Mouse (Mus musculus): ENCODE data around the gene Reg2. TPM values are rescaled to one million over a fixed set of nuclear protein-coding genes. Genes with fewer than 3 reads are reported as not detected.
"Not testable (repeated sequence)": the region's sequence is repeated elsewhere in the genome, so short reads cannot be mapped to it uniquely, and the experiment has no call there.

Gene Reg2
- polyA plus RNA-seq, 2 experiments: not detected

DNA sequence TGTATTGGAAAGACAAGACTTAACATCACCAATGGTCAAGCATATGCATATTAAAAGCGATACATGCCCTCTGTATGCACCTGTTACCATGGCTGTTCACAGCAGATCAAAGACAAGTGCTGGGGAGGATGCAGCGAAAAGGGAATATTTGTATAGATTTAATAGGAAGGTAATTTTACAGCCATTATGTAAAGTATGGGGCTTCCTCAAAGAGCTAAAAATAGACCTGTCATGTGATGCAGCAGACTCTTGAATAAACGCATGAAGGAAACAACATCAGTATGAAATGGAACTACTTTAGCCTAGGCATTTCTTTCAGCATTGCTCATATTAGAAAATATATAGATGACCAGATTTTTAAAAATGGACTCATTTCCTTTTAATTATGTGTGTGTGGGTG, 9.8 kb upstream of the Reg2 start:
- no peaks in the 10 kb centered on the region for H3K27me3 ChIP-seq (ENCODE audit: control insufficient read depth, insufficient read depth, low read length)
- H3K36me3 ChIP-seq (ENCODE audit: control insufficient read depth, insufficient read depth, low read length): no peaks in the 10 kb centered on the region
- 91% methylated on average over 3 of the region's 3 CpGs for WGBS
- no peak overlapping the region for H3K9ac ChIP-seq (ENCODE audit: low read depth, low read length, severe bottlenecking)
- H3K4me1 ChIP-seq (ENCODE audit: control insufficient read depth, insufficient read depth, low read length): no peaks in the 10 kb centered on the region
- ATAC-seq (ENCODE audit: low FRiP score, low read depth) (no peak), DNase-seq (ENCODE audit: low spot score) (no peak)
- H3K27ac ChIP-seq (replicated peaks; ENCODE audit: low read depth, low read length): no peak overlapping the region
- TF ChIP-seq POLR2A (IDR thresholded peaks at IDR 0.05; ENCODE audit: borderline replicate concordance, extremely low read depth, insufficient read depth, insufficient read length): no peak
- H3K9me3 ChIP-seq (ENCODE audit: control insufficient read depth, low read length): no peaks in the 10 kb centered on the region
- H3K4me2 ChIP-seq (replicated peaks; ENCODE audit: low read depth, low read length, severe bottlenecking): no peak overlapping the region
- no peak overlapping the region for H3K4me3 ChIP-seq (replicated peaks; ENCODE audit: low read length)

DNA sequence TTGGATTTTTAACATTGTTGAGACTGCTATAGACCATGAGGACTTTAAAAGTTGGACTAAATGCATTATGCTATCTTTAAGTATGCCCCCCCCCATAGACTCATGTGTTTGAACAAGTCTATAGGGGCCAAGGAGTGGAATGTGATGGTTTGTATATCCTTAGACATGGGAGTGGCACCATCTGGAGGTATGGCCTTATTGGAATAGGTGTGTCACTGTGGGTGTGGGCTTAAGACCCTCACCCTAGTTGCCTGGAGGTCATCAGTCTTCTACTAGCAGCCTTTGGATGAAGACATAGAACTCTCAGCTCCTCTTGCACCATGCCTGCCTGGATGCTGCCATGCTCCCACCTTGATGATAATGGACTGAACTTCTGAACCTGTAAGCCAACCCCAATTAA, 27.0 kb downstream of the Reg2 start, which contains the start of gene Reg1:
Reg1 (plus strand) TSS at position 301 of the 400 bp plus-strand sequence.
- not testable (repeated sequence) for DNase-seq (ENCODE audit: low spot score); H3K27ac ChIP-seq (replicated peaks; ENCODE audit: low read depth, low read length); H3K9me3 ChIP-seq (ENCODE audit: control insufficient read depth, low read length); H3K27me3 ChIP-seq (ENCODE audit: control insufficient read depth, insufficient read depth, low read length); H3K4me2 ChIP-seq (replicated peaks; ENCODE audit: low read depth, low read length, severe bottlenecking); H3K36me3 ChIP-seq (ENCODE audit: control insufficient read depth, insufficient read depth, low read length); H3K4me1 ChIP-seq (ENCODE audit: control insufficient read depth, insufficient read depth, low read length); H3K9ac ChIP-seq (ENCODE audit: low read depth, low read length, severe bottlenecking); ATAC-seq (ENCODE audit: low FRiP score, low read depth); H3K4me3 ChIP-seq (replicated peaks; ENCODE audit: low read length)

DNA sequence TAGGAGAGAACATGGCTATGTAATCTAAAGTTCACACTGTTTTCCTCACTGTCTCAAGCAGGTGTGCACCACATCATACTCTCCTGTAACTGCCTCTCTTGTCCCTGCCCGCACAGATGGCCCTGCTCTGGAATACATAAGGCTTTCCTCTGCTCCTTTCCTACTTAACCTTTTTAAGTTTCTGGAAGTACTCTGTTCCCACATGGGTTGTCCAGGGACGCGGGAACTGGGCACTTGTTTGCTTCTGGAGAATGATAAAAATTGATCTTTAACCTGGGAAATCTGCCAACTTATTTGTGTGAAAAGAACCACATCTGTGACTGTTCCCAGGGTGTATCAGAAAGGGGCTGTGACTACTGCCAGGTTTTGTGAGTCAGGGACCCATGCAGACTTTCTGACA, 30.1 kb downstream of the Reg2 start:
- no peak overlapping the region for H3K9ac ChIP-seq (ENCODE audit: low read depth, low read length, severe bottlenecking)
- no peak overlapping the region for H3K4me2 ChIP-seq (replicated peaks; ENCODE audit: low read depth, low read length, severe bottlenecking)
- no peak for DNase-seq (ENCODE audit: low spot score)
- TF ChIP-seq POLR2A (IDR thresholded peaks at IDR 0.05; ENCODE audit: borderline replicate concordance, extremely low read depth, insufficient read depth, insufficient read length): no peak
- H3K36me3 ChIP-seq (ENCODE audit: control insufficient read depth, insufficient read depth, low read length): no peaks in the 10 kb centered on the region
- no peaks in the 10 kb centered on the region for H3K9me3 ChIP-seq (ENCODE audit: control insufficient read depth, low read length)
- H3K4me1 ChIP-seq (ENCODE audit: control insufficient read depth, insufficient read depth, low read length): no peaks in the 10 kb centered on the region
- no peak overlapping the region for H3K27ac ChIP-seq (replicated peaks; ENCODE audit: low read depth, low read length)
- 81% methylated on average over 3 of the region's 3 CpGs for WGBS
- ATAC-seq (ENCODE audit: low FRiP score, low read depth): no peak
- no peaks in the 10 kb centered on the region for H3K27me3 ChIP-seq (ENCODE audit: control insufficient read depth, insufficient read depth, low read length)
- H3K4me3 ChIP-seq (replicated peaks; ENCODE audit: low read length): no peak overlapping the region

DNA sequence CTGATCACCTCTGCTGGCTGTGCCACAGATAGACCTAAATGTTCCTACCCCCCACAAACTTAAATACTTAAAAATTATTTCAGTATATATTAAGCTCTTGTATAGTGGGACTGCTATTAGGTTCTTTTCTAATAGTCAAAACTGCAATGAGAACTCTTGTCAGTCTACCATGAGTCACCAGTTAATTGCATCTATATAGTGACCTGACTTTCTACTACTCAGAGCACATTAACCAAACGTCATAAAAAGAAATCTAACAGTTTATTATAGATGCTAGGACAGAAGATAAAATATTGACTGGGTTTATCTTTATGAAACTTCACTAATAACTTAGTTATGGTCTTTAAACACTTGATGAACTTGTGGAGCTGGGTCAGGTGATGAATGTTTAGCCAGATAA, 51.8 kb downstream of the Reg2 start:
- Histone ChIP-seq H3K9ac (ENCODE audit: low read depth, low read length, severe bottlenecking) (no peak overlapping the region), H3K36me3 (ENCODE audit: control insufficient read depth, insufficient read depth, low read length) (no peaks in the 10 kb centered on the region), H3K27me3 (ENCODE audit: control insufficient read depth, insufficient read depth, low read length) (no peaks in the 10 kb centered on the region), H3K4me3 (replicated peaks; ENCODE audit: low read length) (no peak overlapping the region), H3K4me2 (replicated peaks; ENCODE audit: low read depth, low read length, severe bottlenecking) (no peak overlapping the region), H3K4me1 (ENCODE audit: control insufficient read depth, insufficient read depth, low read length) (no peaks in the 10 kb centered on the region), H3K9me3 (ENCODE audit: control insufficient read depth, low read length) (no peaks in the 10 kb centered on the region), H3K27ac (replicated peaks; ENCODE audit: low read depth, low read length) (no peak overlapping the region)
- 60% methylated on average over 1 of the region's 1 CpGs for WGBS
- DNase-seq (ENCODE audit: low spot score): no peak
- no peak for ATAC-seq (ENCODE audit: low FRiP score, low read depth)
- TF ChIP-seq POLR2A (IDR thresholded peaks at IDR 0.05; ENCODE audit: borderline replicate concordance, extremely low read depth, insufficient read depth, insufficient read length): no peak

DNA sequence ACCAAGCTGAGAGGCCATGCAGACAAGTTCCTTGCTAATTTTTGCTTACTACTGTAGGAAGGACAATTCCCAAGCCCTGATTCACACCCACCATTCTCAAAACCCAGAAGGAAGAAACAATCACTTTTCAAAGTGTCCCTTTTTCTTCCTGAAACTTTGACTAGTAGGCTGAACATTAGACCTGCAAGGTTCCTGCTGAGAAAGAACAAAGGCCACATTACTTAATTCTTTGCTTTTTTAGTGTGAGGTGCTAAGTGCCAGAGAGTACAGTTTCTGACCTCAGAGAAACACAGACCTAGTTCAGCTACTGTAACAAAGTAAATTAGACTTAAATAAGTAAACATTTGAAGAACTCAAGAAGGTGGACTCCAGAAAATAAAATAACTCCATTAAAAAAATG, 53.0 kb downstream of the Reg2 start:
- DNase-seq (ENCODE audit: low spot score) (no peak), ATAC-seq (ENCODE audit: low FRiP score, low read depth) (no peak)
- TF ChIP-seq POLR2A (IDR thresholded peaks at IDR 0.05; ENCODE audit: borderline replicate concordance, extremely low read depth, insufficient read depth, insufficient read length): no peak
- Histone ChIP-seq H3K4me2 (replicated peaks; ENCODE audit: low read depth, low read length, severe bottlenecking) (no peak overlapping the region), H3K27ac (replicated peaks; ENCODE audit: low read depth, low read length) (no peak overlapping the region), H3K9ac (ENCODE audit: low read depth, low read length, severe bottlenecking) (no peak overlapping the region), H3K9me3 (ENCODE audit: control insufficient read depth, low read length) (no peaks in the 10 kb centered on the region), H3K4me1 (ENCODE audit: control insufficient read depth, insufficient read depth, low read length) (no peaks in the 10 kb centered on the region), H3K4me3 (replicated peaks; ENCODE audit: low read length) (no peak overlapping the region), H3K36me3 (ENCODE audit: control insufficient read depth, insufficient read depth, low read length) (no peaks in the 10 kb centered on the region), H3K27me3 (ENCODE audit: control insufficient read depth, insufficient read depth, low read length) (no peaks in the 10 kb centered on the region)

DNA sequence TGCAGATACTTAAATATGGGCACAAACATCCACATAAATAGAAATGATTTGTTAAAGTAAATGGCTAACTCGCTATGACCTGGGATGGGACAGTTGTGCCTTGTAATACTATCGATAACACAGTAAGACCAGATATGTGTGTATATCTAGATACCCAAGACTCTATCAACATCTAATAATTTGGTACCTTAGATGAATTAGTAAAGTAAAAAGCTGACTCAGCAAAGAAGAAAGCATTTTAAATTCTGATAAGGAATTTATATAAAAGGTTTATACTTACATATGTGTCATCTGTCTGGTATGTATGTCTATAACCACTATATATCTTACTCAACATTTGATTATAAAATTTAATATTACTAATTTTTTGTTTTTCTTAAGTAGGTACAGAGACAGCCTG, 57.4 kb downstream of the Reg2 start:
- DNase-seq (ENCODE audit: low spot score): no peak
- WGBS: 88% methylated on average over 2 of the region's 2 CpGs
- ATAC-seq (ENCODE audit: low FRiP score, low read depth): no peak

More for the DNA sequence above, 57.4 kb downstream of the Reg2 start:
- no peak overlapping the region for H3K27ac ChIP-seq (replicated peaks; ENCODE audit: low read depth, low read length)
- H3K9me3 ChIP-seq (ENCODE audit: control insufficient read depth, low read length): no peaks in the 10 kb centered on the region
- TF ChIP-seq POLR2A (IDR thresholded peaks at IDR 0.05; ENCODE audit: borderline replicate concordance, extremely low read depth, insufficient read depth, insufficient read length): no peak
- H3K27me3 ChIP-seq (ENCODE audit: control insufficient read depth, insufficient read depth, low read length): no peaks in the 10 kb centered on the region
- no peak overlapping the region for H3K4me3 ChIP-seq (replicated peaks; ENCODE audit: low read length)
- H3K9ac ChIP-seq (ENCODE audit: low read depth, low read length, severe bottlenecking): no peak overlapping the region
- H3K36me3 ChIP-seq (ENCODE audit: control insufficient read depth, insufficient read depth, low read length): no peaks in the 10 kb centered on the region
- H3K4me1 ChIP-seq (ENCODE audit: control insufficient read depth, insufficient read depth, low read length): no peaks in the 10 kb centered on the region
- H3K4me2 ChIP-seq (replicated peaks; ENCODE audit: low read depth, low read length, severe bottlenecking): no peak overlapping the region

Other genes starting within 250 kb of the Reg2 start
- gene Reg3b, start 25.0 kb upstream of the Reg2 start, polyA plus RNA-seq (2012; rRNA removed): 0.35 and 1.2 TPM in 2 replicates
- gene Reg3b, start 25.0 kb upstream of the Reg2 start, polyA plus RNA-seq (2014; fragmentation: Nextera tagmentation; extraction: Ambion mirVana): not detected in 2 replicates
- gene Reg3d, start 16.8 kb upstream of the Reg2 start, polyA plus RNA-seq (2012; rRNA removed): not detected in 2 replicates
- not detected in 2 replicates for gene Reg3d, start 16.8 kb upstream of the Reg2 start, polyA plus RNA-seq (2014; fragmentation: Nextera tagmentation; extraction: Ambion mirVana)
- gene Reg3a, start 14.9 kb upstream of the Reg2 start, polyA plus RNA-seq (2012; rRNA removed): 0.09 TPM in 1 of 2 replicates, not detected in the other
- gene Reg3a, start 14.9 kb upstream of the Reg2 start, polyA plus RNA-seq (2014; fragmentation: Nextera tagmentation; extraction: Ambion mirVana): not detected in 2 replicates
- gene Reg1, start 27.1 kb downstream of the Reg2 start, polyA plus RNA-seq (2012; rRNA removed): 0.19 TPM in 1 of 2 replicates, not detected in the other
- gene Reg1, start 27.1 kb downstream of the Reg2 start, polyA plus RNA-seq (2014; fragmentation: Nextera tagmentation; extraction: Ambion mirVana): not detected in 2 replicates
- 1.1 TPM in 1 of 2 replicates, not detected in the other for gene Reg3g, start 73.2 kb downstream of the Reg2 start, polyA plus RNA-seq (2012; rRNA removed)
- gene Reg3g, start 73.2 kb downstream of the Reg2 start, polyA plus RNA-seq (2014; fragmentation: Nextera tagmentation; extraction: Ambion mirVana): not detected in 2 replicates